Mouse (Mus musculus) heart, adult 2 months (tissue): Measurements from ENCODE around the gene D230025D16Rik.

Source experiments
- CTCF ChIP-seq: fragments of 200-600 bp; IDR thresholded peaks from 2 replicates; pipeline ENCODE4 v1.8.1; 2022; ENCODE audit warnings: antibody characterized with exemption, mild to moderate bottlenecking, moderate library complexity
- POLR2A ChIP-seq: fragments of 200-500 bp; IDR thresholded peaks from 2 replicates; pipeline ENCODE4 v1.6.1; 2011; ENCODE audit warnings: mild to moderate bottlenecking, low read depth, low read length, control low read depth; ENCODE audit not compliant: insufficient read depth

DNA sequence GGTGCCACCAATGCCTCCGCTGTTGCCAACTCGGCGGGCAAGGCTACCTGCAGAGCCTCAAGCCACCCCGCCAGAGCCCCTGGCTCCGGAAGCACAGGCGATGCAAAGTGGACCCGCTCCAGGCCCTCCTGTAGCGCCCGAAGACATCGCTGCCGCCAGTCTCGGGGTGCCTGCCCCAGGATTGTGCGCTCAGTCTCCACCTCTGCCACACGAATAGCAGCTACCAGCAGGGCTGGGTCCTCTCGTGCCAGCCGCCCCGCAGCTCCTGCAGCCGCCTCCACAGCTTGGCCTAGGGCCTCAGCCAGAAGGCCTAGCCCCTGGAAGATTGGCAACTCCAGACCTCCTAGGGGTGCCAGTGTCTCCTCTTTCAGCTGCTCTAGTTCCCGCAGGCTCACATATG is 68.5 kb downstream of the D230025D16Rik start:
- TF ChIP-seq CTCF = no peak
- no peak for TF ChIP-seq POLR2A
